Mouse (Mus musculus): ENCODE results near the gene Il27. TPM values are rescaled to one million over a fixed set of nuclear protein-coding genes. Genes with fewer than 3 reads are reported as not detected.
"Not testable (repeated sequence)": the region's sequence is repeated elsewhere in the genome, so short reads cannot be mapped to it uniquely, and the experiment has no call there.

The Il27 gene
- not detected in 2 replicates for polyA plus RNA-seq (2015; fragmentation: Nextera tagmentation; extraction: Ambion mirVana)

DNA sequence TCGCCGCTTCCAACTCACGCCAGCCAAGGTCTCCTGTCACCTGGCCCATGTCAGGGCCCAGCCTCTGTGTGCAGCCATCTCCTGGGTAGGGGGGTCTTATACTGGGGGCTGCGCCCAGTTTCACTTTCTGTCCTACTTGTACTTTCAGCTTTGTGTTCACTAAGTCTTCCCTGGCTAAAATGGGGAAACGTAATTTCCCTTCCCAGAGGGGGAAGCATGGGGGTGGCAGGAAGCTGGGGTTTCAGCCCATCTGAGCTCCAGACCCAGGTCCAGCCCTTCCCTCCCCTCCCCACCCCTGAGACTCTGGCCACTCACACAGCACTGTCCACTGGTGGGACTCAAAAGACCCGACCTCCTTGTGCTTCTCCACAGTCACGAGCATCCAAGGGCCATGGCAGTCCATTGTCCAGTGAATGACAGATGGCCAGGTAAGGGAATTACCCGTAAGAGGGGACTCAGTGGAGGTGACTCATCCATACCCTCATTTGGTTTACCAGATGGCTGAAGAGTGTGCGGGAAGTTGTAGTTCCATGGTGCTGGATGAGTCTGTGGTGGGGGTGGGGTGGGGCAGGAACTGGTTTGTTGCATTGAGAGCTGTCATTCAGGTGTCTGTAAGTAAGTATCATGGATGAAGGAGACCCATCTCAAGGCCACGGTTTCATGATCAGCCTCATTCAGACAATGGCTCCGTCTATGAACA lies at the start of gene Il27:
Gene Il27, minus strand, starts transcription at position 80 of the 700 bp plus-strand sequence.
- no peak within 1 kb of the TSS for H3K27ac ChIP-seq
- H3K4me1 ChIP-seq: no peaks in the 10 kb centered on the region
- no peak within 1 kb of the TSS for H3K4me3 ChIP-seq (replicated peaks)
- 81% methylated on average over 11 of the region's 11 CpGs for WGBS
- no peaks in the 10 kb centered on the region for H3K36me3 ChIP-seq
- H3K27me3 ChIP-seq: no peaks in the 10 kb centered on the region
- no peak within 1 kb of the TSS for H3K4me2 ChIP-seq
- no peak within 1 kb of the TSS for H3K9ac ChIP-seq
- no peaks in the 10 kb centered on the region for H3K9me3 ChIP-seq (replicated peaks)
- ATAC-seq (replicated peaks; ENCODE audit: low FRiP score): no peak

DNA sequence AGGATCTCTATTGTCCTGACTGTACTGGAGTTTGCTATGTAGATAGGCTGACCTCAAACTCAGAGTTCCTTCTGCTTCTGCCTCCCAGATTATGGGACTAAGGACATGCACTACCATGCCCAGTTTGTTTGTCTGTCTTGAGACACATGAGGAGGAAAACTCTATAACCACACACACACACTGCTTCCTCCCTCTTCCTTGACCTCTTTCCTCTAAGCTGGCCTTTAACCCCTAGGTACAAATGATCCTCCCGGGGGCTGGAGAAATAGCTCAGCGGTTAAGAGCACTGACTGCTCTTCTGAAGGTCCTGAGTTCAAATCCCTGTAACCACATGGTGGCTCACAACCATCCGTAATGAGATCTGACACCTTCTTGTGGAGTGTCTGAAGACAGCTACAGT lies 49.6 kb upstream of the Il27 start:
- Histone ChIP-seq H3K9ac (no peak overlapping the region), H3K27me3 (no peaks in the 10 kb centered on the region), H3K27ac (no peak overlapping the region), H3K9me3 (replicated peaks) (no peaks in the 10 kb centered on the region), H3K36me3 (no peaks in the 10 kb centered on the region), H3K4me2 (no peak overlapping the region), H3K4me3 (replicated peaks) (no peak overlapping the region), H3K4me1 (no peaks in the 10 kb centered on the region)
- 55% methylated on average over 3 of the region's 3 CpGs for WGBS
- ATAC-seq (replicated peaks; ENCODE audit: low FRiP score): no peak

DNA sequence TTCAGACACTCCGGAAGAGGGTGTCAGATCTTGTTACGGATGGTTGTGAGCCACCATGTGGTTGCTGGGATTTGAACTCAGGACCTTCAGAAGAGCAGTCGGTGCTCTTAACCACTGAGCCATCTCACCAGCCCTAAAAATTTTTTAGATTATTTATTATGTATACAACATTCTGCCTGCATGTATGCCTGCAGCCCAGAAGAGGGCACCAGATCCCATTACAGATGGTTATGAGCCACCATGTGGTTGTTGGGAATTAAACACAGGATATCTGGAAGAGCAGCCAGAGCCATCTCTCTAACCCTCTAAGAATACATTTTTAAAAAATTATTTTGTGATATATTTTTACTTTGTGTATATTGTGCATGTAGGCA lies 48.5 kb upstream of the Il27 start:
- not testable (repeated sequence) for H3K27me3 ChIP-seq; H3K9me3 ChIP-seq (replicated peaks); H3K4me2 ChIP-seq; H3K9ac ChIP-seq; H3K4me3 ChIP-seq (replicated peaks); H3K27ac ChIP-seq; H3K36me3 ChIP-seq; ATAC-seq (replicated peaks; ENCODE audit: low FRiP score); H3K4me1 ChIP-seq
- WGBS: 61% methylated on average over 3 of the region's 3 CpGs

DNA sequence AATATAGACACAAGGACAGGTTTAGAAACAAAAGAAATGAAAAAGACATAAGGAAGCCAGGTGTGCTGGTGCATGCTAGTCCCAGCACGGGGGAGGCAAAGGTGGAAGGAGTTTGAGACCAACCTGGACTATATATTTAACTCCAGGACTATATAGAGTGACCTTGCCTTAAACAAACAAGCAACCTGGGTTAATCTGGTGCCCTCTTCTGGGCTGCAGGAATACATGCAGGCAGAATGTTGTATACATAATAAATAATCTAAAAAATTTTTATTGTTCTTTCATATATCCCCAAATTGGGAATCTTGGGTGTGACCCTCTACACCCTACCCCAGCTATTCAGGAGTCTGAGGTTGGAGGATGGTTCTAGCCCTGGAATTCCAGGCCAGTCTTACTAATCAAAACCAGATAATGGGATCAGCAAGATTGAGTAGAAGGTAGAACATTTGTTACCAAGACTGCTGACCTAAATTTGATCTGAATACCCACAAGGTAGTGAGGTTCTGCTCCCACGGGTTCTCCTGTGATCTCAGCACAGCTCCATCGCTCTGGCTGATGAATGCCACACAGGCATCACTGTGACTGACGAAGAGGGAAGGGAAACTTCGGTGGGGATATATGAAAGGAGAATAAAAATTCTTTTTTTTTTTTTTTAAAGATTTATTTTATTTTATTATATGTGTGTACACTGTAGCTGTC lies 48.0 kb upstream of the Il27 start:
- no peak overlapping the region for H3K4me2 ChIP-seq
- H3K27me3 ChIP-seq: no peaks in the 10 kb centered on the region
- H3K9ac ChIP-seq: no peak overlapping the region
- H3K36me3 ChIP-seq: no peaks in the 10 kb centered on the region
- 71% methylated on average over 5 of the region's 5 CpGs for WGBS
- no peak overlapping the region for H3K27ac ChIP-seq
- no peaks in the 10 kb centered on the region for H3K9me3 ChIP-seq (replicated peaks)
- no peak overlapping the region for H3K4me3 ChIP-seq (replicated peaks)
- no peak for ATAC-seq (replicated peaks; ENCODE audit: low FRiP score)
- no peaks in the 10 kb centered on the region for H3K4me1 ChIP-seq

DNA sequence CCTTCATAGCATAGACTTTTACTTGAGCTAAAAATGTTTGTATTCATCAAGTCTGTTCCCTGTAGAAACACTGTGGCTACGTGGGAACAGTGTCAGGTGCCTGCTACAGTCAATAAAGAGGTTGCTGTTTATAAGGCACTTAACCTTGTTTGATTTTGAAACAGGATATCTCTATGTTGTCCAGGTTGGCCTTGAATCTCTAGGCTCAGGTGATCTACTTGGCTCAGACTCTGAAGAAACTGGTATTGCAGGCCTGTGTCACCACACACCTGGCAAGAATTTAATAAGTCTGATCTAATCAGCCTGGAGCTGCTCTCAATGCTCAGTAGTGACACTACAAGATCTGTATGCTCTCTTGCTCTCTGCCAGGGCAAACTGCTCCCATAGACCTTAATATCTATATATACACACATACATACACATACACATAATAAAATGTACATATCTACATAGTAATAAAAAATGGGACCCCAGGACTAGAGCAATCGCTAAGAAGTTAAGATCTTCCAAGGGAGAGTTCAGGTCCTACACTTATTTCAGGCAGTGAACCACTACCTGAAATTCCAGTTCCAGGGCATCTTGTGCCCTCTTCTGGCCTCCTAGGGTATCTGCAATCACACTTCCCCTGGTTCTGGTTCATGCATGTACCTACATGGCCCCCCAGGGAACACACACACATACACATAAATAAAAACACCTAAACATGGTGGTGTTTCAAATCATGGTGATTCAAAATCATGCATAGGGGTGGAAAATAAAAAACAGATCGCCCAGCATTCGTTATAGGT lies 42.2 kb upstream of the Il27 start:
- no peak overlapping the region for H3K27ac ChIP-seq
- H3K9me3 ChIP-seq (replicated peaks): no peaks in the 10 kb centered on the region
- H3K27me3 ChIP-seq: 0 out of 2 replicates have a peak, but pooled peaks cover 3% of the 10 kb centered on the region
- WGBS: 16% methylated on average over 4 of the region's 4 CpGs
- no peaks in the 10 kb centered on the region for H3K4me1 ChIP-seq
- H3K36me3 ChIP-seq: no peaks in the 10 kb centered on the region
- no peak overlapping the region for H3K4me3 ChIP-seq (replicated peaks)
- ATAC-seq (replicated peaks; ENCODE audit: low FRiP score): no peak
- no peak overlapping the region for H3K4me2 ChIP-seq
- H3K9ac ChIP-seq: no peak overlapping the region

DNA sequence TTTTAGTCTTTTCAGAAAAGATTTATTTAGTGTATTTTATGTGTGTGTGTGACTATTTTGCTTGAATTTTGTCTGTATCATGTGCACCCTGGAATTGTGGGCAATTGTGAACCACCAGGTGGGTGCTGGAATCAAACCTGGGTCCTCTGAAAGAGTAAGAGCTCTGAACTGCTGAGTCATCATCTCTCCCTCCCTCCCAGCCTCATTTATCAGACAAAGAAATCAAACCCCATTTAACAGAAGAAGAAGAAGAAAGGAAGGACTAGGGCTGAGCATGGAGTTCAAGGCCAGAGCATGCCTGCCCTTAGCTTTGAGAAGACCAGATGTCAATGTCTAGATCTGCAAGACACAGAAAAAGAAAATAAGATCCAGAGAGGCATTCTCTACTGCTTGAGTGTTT lies 40.6 kb upstream of the Il27 start:
- no peaks in the 10 kb centered on the region for H3K4me1 ChIP-seq
- no peak for ATAC-seq (replicated peaks; ENCODE audit: low FRiP score)
- no peak overlapping the region for H3K4me3 ChIP-seq (replicated peaks)
- no peak overlapping the region for H3K4me2 ChIP-seq
- no peak overlapping the region for H3K27ac ChIP-seq
- 0 out of 2 replicates have a peak, but pooled peaks cover 3% of the 10 kb centered on the region for H3K27me3 ChIP-seq
- H3K9me3 ChIP-seq (replicated peaks): no peaks in the 10 kb centered on the region
- no peak overlapping the region for H3K9ac ChIP-seq
- H3K36me3 ChIP-seq: no peaks in the 10 kb centered on the region

DNA sequence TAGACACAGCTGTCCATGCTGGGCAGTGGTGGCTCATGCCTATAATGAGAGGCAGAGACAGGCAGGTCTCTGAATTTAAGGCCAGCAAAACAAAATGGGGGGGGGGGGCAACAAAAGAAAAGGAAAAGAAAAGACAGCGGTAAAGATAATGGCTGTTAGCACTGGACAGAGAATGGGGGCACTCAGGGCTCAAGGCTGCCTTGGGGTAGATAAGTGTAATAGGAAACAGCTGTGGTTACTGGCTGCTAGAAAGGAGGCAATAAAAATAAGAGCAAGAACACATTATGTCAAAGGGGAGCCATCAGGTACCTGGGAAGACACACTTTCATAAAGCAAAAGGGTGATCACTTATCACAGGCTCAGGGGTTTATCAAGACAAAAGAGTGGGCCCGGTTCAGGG lies 37.7 kb upstream of the Il27 start:
- peaks cover 8% of the 10 kb centered on the region; the same call in 1 of the 2 replicates for H3K4me1 ChIP-seq
- ATAC-seq (replicated peaks; ENCODE audit: low FRiP score): no peak
- H3K9me3 ChIP-seq (replicated peaks): no peaks in the 10 kb centered on the region

DNA sequence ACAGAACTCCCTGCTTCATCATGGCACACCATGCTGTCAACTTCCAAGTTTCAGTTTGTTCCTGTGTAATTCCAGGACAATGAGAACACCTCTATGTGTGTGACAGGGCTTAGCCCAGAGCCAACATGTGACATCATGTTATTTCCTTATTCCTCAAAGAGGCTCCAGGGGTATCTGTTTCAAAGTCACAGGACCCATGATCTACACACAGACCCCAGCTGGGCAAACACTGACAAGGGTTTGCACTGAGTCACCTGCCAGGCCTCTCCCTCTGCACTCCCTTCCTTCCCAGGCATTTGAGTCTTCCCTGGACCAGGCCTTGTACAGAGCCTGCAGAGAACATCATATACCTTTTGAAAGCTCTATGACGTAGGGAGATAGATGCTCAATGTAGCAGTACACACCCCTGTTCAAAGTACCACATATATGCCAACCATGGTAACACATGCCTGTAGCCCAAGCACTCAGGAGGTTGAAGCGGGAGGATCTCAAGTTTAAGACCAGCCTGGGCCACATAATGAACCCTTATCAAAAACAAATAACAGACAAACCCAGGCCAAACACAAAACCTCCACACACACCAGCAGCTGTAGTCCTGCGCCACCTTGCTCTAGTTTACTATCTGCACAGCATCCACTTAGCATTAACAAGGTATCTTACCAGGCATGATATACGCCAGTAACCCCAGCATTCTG lies 36.2 kb upstream of the Il27 start, which contains the start of gene Nupr1:
Gene Nupr1, minus strand, starts transcription at position 38 of the 695 bp plus-strand sequence.
- Histone ChIP-seq H3K27ac (no peak within 1 kb of the TSS), H3K9ac (no peak within 1 kb of the TSS), H3K4me1 (peaks cover 8% of the 10 kb centered on the region; the same call in 1 of the 2 replicates), H3K4me3 (replicated peaks) (no peak within 1 kb of the TSS), H3K36me3 (no peaks in the 10 kb centered on the region), H3K9me3 (replicated peaks) (no peaks in the 10 kb centered on the region), H3K4me2 (no peak within 1 kb of the TSS), H3K27me3 (no peaks in the 10 kb centered on the region)
- ATAC-seq (replicated peaks; ENCODE audit: low FRiP score): no peak
- 90% methylated on average over 4 of the region's 4 CpGs for WGBS

More for the DNA sequence above, 37.7 kb upstream of the Il27 start:
- Histone ChIP-seq H3K4me2 (no peak overlapping the region), H3K27me3 (0 out of 2 replicates have a peak, but pooled peaks cover 3% of the 10 kb centered on the region), H3K36me3 (no peaks in the 10 kb centered on the region), H3K9ac (no peak overlapping the region), H3K4me3 (replicated peaks) (no peak overlapping the region), H3K27ac (no peak overlapping the region)
- 74% methylated on average over 2 of the region's 2 CpGs for WGBS

DNA sequence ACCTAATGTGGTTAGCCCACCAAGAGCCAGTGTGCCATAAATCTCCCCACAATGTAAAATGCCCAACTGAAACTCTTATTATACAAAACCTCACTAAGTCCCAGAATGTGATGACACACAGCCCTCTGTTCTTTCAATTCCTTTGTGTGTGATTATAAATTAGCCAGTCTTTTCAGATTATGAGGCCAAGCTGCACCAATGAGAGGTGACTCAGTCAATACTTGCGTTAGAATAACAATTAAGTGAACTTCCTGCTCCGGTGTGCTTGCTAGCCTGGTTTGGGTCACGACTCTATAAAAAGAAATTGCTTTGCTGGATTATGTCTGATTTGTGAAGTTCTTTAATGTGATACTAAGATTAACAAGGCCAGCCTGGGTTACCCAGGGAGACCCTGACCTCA lies 35.2 kb upstream of the Il27 start:
- no peak overlapping the region for H3K27ac ChIP-seq

DNA sequence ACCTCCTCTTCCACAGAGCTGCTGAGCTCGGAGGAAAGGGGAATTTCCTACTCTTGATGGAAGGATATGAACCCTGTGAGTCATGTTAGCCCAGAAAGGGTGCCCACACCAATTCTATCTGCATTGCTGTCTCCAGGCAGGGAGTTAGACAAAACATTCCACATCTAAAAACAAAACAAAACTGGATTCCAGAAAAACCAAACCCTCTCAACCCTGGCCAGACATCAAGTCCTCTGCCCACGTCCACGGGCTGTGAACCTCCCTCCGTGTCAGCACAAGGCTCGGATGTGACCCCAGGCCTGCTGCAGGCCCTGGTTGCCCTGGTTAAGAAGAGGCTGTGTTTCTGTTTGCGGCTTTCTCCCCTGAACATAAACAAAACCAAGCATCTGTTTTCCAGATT lies 33.4 kb upstream of the Il27 start:
- H3K27ac ChIP-seq: peak overlapping the region; percentile 41; the same call in 1 of the 2 replicates
- no peaks in the 10 kb centered on the region for H3K9me3 ChIP-seq (replicated peaks)
- 41% methylated on average over 6 of the region's 6 CpGs for WGBS
- H3K36me3 ChIP-seq: no peaks in the 10 kb centered on the region
- ATAC-seq (replicated peaks; ENCODE audit: low FRiP score): no peak
- peaks cover 16% of the 10 kb centered on the region; the same call in 1 of the 2 replicates for H3K4me1 ChIP-seq
- H3K4me3 ChIP-seq (replicated peaks): no peak overlapping the region
- no peak overlapping the region for H3K9ac ChIP-seq
- no peaks in the 10 kb centered on the region for H3K27me3 ChIP-seq
- H3K4me2 ChIP-seq: no peak overlapping the region

More for the DNA sequence above, 35.2 kb upstream of the Il27 start:
- no peak for ATAC-seq (replicated peaks; ENCODE audit: low FRiP score)
- Histone ChIP-seq H3K4me1 (peaks cover 16% of the 10 kb centered on the region; the same call in 1 of the 2 replicates), H3K4me3 (replicated peaks) (no peak overlapping the region), H3K9me3 (replicated peaks) (no peaks in the 10 kb centered on the region), H3K36me3 (no peaks in the 10 kb centered on the region), H3K9ac (no peak overlapping the region), H3K27me3 (no peaks in the 10 kb centered on the region), H3K4me2 (no peak overlapping the region)
- 33% methylated on average over 3 of the region's 3 CpGs for WGBS

DNA sequence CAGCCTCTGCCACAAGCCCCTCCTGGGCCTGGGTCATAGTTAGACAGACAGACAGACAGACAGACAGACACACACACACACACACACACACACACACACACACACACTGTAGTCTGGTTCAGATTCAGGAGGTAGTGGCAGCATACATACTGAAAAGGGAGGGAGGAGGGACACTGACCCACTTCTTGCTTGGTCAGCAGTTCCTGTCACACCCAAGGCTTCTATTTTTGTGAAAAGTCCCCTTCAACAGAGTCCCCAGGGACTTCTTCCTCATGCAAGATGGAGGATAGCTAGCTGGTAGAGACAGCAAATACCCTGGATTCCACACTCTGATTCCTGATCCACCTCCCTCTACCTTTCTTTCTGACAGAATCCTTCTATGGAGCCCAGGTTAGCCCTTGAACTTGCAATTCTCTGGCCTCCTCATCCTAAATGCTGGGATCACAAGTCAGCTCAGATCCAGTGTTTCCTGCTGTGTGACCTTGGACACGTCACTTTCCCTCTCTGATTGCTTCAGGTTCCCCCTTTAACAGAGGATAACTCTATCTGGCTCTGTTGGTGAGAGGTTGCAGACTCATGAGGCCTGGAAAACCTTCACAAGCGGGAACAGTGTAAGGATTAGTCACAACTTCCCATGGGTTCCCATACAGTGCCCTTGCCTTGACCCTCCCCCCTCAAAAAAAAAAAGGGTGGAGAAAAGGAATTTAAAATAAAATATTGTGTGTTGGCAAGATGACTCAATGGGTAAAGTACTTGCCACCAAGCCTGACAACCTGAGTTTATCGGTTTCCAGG lies 31.3 kb upstream of the Il27 start:
- WGBS: 92% methylated on average over 3 of the region's 3 CpGs
- H3K27ac ChIP-seq: no peak overlapping the region
- ATAC-seq (replicated peaks; ENCODE audit: low FRiP score): no peak
- H3K4me1 ChIP-seq: peaks cover 16% of the 10 kb centered on the region; the same call in 1 of the 2 replicates
- no peaks in the 10 kb centered on the region for H3K9me3 ChIP-seq (replicated peaks)
- no peaks in the 10 kb centered on the region for H3K36me3 ChIP-seq
- H3K4me2 ChIP-seq: no peak overlapping the region
- H3K4me3 ChIP-seq (replicated peaks): no peak overlapping the region
- no peak overlapping the region for H3K9ac ChIP-seq
- H3K27me3 ChIP-seq: no peaks in the 10 kb centered on the region
